Mouse (Mus musculus): ENCODE results near the gene Dmgdh. TPM values are rescaled to one million over a fixed set of nuclear protein-coding genes. Genes with fewer than 3 reads are reported as not detected.

The Dmgdh gene
- not detected for total RNA-seq (2023)

DNA sequence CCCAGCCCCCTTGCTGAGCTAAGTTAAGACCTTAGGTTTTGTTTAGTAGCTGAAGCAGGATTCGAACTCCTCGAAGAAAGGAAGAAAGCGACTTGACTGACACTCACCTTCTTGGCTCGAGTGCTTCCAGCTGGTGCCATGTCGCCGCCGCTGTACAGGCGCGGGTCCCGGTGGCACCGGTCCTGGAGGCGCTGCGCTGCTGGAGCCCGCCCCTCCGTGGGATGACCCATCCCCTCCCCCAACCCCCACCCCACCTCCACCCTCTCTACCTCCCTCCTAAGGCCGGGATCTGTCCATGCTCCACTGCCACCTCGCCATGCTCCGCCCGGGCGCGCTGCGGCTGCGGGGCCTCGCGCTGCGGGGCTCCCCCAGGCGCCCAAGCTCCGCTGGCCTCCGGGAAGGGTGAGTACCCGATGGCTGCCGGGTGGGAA lies at the start of gene Dmgdh, which contains the start of gene Bhmt2:
Gene Dmgdh, plus strand, starts transcription at position 303 of the 431 bp plus-strand sequence.
Gene Bhmt2, minus strand, starts transcription at position 172 of the 431 bp plus-strand sequence.

DNA sequence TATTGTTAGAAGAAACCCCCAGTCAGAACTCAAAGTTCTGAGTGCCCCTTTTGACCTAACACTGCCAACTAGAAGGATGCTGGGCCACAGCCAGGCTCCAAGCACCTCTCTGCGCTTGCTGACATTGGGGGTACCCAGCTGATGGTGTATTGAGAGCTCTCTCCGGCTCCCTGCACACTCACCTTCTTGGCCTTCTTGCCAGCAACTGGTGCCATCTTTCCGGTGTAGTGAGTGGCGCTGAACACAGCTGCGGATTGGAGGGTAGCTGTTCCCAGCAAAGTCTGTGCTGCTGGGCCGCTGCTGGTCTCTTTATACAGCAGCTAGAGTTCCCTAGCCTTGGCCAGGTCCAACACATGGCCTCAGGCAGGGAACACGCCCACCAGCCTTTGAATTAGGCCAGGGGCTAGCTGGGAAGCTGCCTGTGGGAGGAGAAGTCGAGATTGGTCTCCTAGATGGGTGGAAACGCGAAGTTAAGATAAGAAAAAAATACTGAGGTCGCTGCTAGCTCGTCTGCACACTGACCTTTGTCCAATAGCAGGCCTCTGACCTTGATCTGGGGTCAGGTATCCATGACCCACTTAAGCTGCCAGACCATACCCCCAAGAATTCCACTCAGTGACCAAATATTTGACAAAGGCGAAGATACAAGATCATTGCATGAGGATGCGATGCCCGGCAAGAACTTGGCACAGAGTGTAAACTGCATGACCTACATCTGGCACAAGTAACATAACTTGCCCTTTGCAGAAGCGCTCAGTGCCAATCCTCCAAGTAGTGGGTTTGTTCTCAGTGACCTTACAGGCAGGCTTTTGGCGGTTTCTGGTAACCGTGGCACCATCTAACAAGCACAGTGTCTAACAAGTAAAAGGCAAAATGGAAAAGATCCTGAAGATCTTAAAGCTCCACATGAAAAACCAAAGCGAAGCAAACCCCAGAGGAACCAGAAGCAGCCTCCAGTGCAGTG lies 36.7 kb upstream of the Dmgdh start, which contains the start of gene Bhmt:
Gene Bhmt, minus strand, starts transcription at position 680 of the 964 bp plus-strand sequence.

DNA sequence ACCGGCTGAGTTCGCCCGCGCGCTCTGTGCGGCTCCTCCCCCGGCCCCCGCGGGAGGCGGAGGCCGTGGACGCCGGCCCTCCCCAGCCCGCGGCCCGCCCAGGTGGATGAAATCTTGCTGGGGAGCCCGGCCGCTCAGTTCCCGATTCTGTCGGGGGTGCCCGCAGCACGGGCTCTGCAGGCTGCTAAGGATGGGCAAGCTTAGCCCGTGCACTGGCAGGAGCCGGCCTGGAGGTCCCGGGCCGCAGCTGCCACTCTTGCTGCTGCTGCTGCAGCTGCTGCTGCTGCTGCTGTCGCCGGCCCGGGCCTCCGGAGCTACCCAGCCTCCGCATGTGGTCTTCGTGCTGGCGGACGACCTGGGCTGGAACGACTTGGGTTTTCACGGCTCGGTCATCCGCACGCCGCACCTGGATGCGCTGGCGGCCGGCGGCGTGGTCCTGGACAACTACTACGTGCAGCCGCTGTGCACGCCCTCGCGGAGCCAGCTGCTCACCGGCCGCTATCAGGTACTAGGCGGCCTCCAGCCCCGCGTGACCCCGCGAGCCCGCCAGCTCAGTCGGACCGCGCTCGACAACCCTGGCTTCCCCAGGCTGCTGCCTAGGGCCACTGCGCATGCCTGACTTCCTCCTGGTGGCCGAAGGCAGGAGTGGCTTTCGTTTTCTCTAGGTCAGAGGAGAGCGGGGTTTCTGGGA lies 97.5 kb downstream of the Dmgdh start, which contains the start of gene Arsb:
Gene Arsb, plus strand, starts transcription at position 43 of the 691 bp plus-strand sequence.

Other genes starting within 250 kb of the Dmgdh start
- 10 to 100 TPM; 78.3 to 89.4 TPM for gene Jmy, start 174.6 kb upstream of the Dmgdh start, total RNA-seq (2023)
- gene Bhmt, start 36.5 kb upstream of the Dmgdh start, total RNA-seq (2023): 1 to 10 TPM; 1.9 to 2.0 TPM
- gene Bhmt2, start 131 bp upstream of the Dmgdh start, total RNA-seq (2023): not detected
- 10 to 100 TPM; 12.9 to 15.7 TPM for gene Arsb, start 97.2 kb downstream of the Dmgdh start, total RNA-seq (2023)

All from T-cell, adult 66 days (primary cell).